Mouse (Mus musculus) limb, embryonic 14.5 days (tissue): Measurements from ENCODE around the gene Prkar1b. TPM values are rescaled to one million over a fixed set of nuclear protein-coding genes. Genes with fewer than 3 reads are reported as not detected.

Experiments
- ATAC-seq: fragments of 200-750 bp; cut with Nextera tagmentation; 2 replicates; pipeline ENCODE4 v1.8.0; 2017; ENCODE audit warnings: low read depth, moderate number of reproducible peaks, moderate TSS enrichment; ENCODE audit not compliant: low FRiP score
- DNase-seq: peaks from one replicate; pipeline ENCODE4 v3.0.0-alpha.2; 2015; ENCODE audit warnings: low spot score
- H3K27ac ChIP-seq: fragments of 300-500 bp; sonication (generic); replicated peaks from 2 replicates; pipeline ENCODE4 v1.5.1; 2014; ENCODE audit warnings: low read depth, mild to moderate bottlenecking, low read length, moderate library complexity, mixed read lengths
- H3K27me3 ChIP-seq: fragments of 300-500 bp; sonication (generic); 2 replicates; pipeline ENCODE4 v1.6.1; 2014; ENCODE audit warnings: low read length, mixed read lengths; ENCODE audit not compliant: control insufficient read depth, insufficient read depth
- H3K36me3 ChIP-seq: fragments of 300-500 bp; sonication (generic); 2 replicates; pipeline ENCODE4 v1.6.1; 2014; ENCODE audit warnings: mild to moderate bottlenecking, low read length, moderate library complexity, mixed read lengths; ENCODE audit not compliant: control insufficient read depth, insufficient read depth
- H3K4me1 ChIP-seq: fragments of 300-500 bp; sonication (generic); 2 replicates; pipeline ENCODE4 v1.6.1; 2014; ENCODE audit warnings: antibody characterized with exemption, low read length, mixed read lengths; ENCODE audit not compliant: control insufficient read depth, insufficient read depth
- H3K4me2 ChIP-seq: fragments of 300-500 bp; sonication (generic); replicated peaks from 2 replicates; pipeline ENCODE4 v1.6.1; 2014; ENCODE audit warnings: low read depth, mild to moderate bottlenecking, low read length, moderate library complexity; ENCODE audit not compliant: severe bottlenecking
- H3K4me3 ChIP-seq: fragments of 300-500 bp; sonication (generic); replicated peaks from 2 replicates; pipeline ENCODE4 v1.5.1; 2014; ENCODE audit warnings: low read length
- H3K9ac ChIP-seq: fragments of 300-500 bp; sonication (generic); 2 replicates; pipeline ENCODE4 v1.6.1; 2014; ENCODE audit warnings: mild to moderate bottlenecking, low read depth, low read length, moderate library complexity; ENCODE audit not compliant: severe bottlenecking
- H3K9me3 ChIP-seq: fragments of 300-500 bp; sonication (generic); 2 replicates; pipeline ENCODE4 v1.6.1; 2016; ENCODE audit warnings: low read length; ENCODE audit not compliant: control insufficient read depth
- POLR2A ChIP-seq: fragments of 200-500 bp; IDR thresholded peaks from 2 replicates; pipeline ENCODE4 v1.8.0; 2012; ENCODE audit warnings: inconsistent platforms, mild to moderate bottlenecking, moderate library complexity, borderline replicate concordance; ENCODE audit not compliant: insufficient read depth, insufficient read length; ENCODE audit errors: extremely low read depth
- WGBS: fragments of 180-500 bp; shearing (Covaris S2); extraction: QIAGEN DNeasy Blood & Tissue Kit; methylation state at CpG from one replicate; pipeline ENCODE4 v1.1.7; 2014; 5-methylcytosine and 5-hydroxymethylcytosine counted together
- polyA plus RNA-seq, 2 experiments: library from polyadenylated mRNA; depleted of rRNA in 1 of 2; stranded (reverse) in 1 of 2; unstranded in 1 of 2; fragments of >200 nt; fragmentation: Nextera tagmentation in 1 of 2; extraction: Ambion mirVana in 1 of 2; gene quantifications; 2 replicates each; pipeline versions ENCODE4 v1.2.1 to v1.2.3; 2012 to 2014

The Prkar1b gene
- polyA plus RNA-seq, 2 experiments: 15.8 to 19.2 TPM

DNA sequence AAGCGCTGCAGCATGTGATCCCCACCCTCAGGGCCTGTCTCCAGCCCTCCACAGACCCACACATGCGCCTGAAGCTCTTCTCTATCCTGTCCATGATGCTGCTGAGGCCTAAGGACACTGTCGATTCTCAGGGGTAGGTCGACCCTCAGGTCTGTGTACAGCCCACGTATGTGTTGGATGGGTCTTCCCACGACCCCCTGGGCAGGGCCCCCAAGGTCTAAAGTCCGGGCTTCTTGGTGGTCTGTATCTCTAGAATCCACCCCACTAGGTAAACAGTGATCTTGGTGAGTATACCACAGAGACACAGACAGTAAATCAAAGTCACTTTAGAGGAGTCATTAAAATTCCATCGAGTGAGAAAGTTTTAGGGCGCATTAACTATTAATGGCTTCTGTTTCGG, 24.3 kb upstream of the Prkar1b start:
- Histone ChIP-seq H3K4me1 (peaks cover 23% of the 10 kb centered on the region), H3K9ac (no peak overlapping the region), H3K27me3 (no peaks in the 10 kb centered on the region), H3K4me3 (no peak overlapping the region), H3K36me3 (peaks cover 52% of the 10 kb centered on the region), H3K27ac (no peak overlapping the region), H3K9me3 (no peaks in the 10 kb centered on the region), H3K4me2 (no peak overlapping the region)
- 17% methylated on average over 10 of the region's 10 CpGs for WGBS
- ATAC-seq (no peak), DNase-seq (no peak)
- no peak for TF ChIP-seq POLR2A

DNA sequence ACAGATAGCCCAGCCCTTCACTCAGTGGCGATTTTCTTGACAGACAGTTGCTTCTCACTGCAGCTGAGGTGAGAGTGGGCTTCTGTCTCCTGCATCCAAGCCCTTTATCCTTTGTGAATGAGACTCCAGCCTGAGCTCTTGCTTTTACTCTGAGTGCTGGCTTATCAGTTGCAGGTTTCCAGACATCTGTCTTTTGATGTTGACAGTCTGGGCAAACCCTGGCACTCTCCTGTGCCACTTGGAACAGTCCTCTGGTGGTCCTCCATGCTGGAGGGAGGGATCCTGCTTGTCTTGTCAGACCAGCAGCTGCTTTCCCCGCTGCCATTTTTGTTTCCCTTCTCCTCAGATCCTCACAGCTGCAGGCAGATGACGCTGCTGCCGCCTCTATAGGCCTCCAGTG, 22.1 kb upstream of the Prkar1b start:
- ATAC-seq: no peak
- Histone ChIP-seq H3K4me2 (no peak overlapping the region), H3K36me3 (peaks cover 58% of the 10 kb centered on the region), H3K9ac (no peak overlapping the region), H3K27ac (no peak overlapping the region), H3K4me1 (peaks cover 23% of the 10 kb centered on the region), H3K9me3 (no peaks in the 10 kb centered on the region), H3K4me3 (no peak overlapping the region), H3K27me3 (no peaks in the 10 kb centered on the region)
- TF ChIP-seq POLR2A: no peak
- WGBS: 87% methylated on average over 4 of the region's 4 CpGs
- no peak for DNase-seq

DNA sequence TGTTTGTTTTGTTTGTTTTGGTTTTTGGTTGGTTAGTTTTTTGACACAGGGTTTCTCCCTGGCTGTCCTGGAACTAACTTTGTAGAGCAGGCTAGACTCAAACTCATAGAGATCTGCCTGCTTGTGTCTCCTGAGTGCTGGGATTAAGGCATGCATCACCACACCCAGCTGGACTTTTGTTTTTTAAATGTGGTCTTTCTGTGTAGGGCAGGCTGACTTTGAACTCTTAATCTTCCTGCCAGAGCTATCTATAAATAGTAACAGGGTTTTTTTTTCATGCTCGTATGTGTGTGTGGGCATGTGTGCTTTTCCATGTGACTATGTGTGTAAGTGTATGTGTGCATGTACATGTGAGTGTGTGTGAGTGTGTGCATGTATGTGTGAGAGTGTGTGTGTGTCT, 17.7 kb upstream of the Prkar1b start:
- DNase-seq (no peak), ATAC-seq (no peak)
- Histone ChIP-seq H3K27ac (no peak overlapping the region), H3K4me1 (no peaks in the 10 kb centered on the region), H3K4me2 (no peak overlapping the region), H3K4me3 (no peak overlapping the region), H3K36me3 (peaks cover 78% of the 10 kb centered on the region), H3K27me3 (no peaks in the 10 kb centered on the region), H3K9ac (no peak overlapping the region), H3K9me3 (no peaks in the 10 kb centered on the region)
- TF ChIP-seq POLR2A: no peak
- 93% methylated on average over 1 of the region's 1 CpGs for WGBS

DNA sequence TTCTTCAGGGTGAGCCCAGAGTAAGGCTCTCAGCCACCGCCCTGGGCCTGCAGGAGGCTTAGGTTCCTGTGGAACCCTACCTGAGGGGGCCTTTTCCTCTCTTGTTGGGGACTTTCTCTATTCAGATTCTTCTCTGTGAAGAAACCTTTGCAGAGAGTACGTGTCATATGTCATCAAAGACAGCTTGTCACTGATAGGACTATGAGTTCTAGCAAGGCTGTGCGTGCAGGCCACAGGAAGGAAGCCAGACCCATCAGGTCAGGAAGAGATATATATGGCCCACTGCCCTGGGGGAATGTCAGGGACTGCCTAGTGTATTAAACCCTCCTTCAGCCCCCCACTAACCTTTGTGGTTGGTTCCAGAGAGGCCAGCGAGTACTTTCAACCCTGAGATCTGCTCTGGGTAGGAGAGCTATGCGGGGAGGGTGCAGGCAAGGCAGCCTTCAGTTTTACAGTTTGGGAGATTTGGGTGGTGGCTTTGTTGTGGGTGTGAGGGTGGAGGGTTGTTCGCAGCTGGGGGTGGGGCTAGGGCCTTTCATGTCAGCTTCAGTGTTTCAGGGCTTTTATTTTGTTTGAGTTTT, 17.1 kb upstream of the Prkar1b start:
- DNase-seq (no peak), ATAC-seq (no peak)
- Histone ChIP-seq H3K9ac (no peak overlapping the region), H3K4me1 (no peaks in the 10 kb centered on the region), H3K4me3 (no peak overlapping the region), H3K27me3 (no peaks in the 10 kb centered on the region), H3K4me2 (no peak overlapping the region), H3K36me3 (peaks cover 81% of the 10 kb centered on the region), H3K9me3 (no peaks in the 10 kb centered on the region), H3K27ac (no peak overlapping the region)
- WGBS: 84% methylated on average over 6 of the region's 6 CpGs
- no peak for TF ChIP-seq POLR2A

- H3K4me2 ChIP-seq: no peak overlapping the region
- WGBS: 89% methylated on average over 10 of the region's 10 CpGs
- no peak overlapping the region for H3K27ac ChIP-seq
- ATAC-seq: no peak
- DNase-seq: no peak
- H3K9me3 ChIP-seq: no peaks in the 10 kb centered on the region
- H3K4me3 ChIP-seq: no peak overlapping the region
- no peak overlapping the region for H3K9ac ChIP-seq
- no peaks in the 10 kb centered on the region for H3K27me3 ChIP-seq
- H3K4me1 ChIP-seq: no peaks in the 10 kb centered on the region
- H3K36me3 ChIP-seq: peaks cover 51% of the 10 kb centered on the region
- no peak for TF ChIP-seq POLR2A
These were observed 11.8 kb upstream of the Prkar1b start for GRCm38 (mm10) chr5:139161632-139162031.

- H3K27me3 ChIP-seq: no peaks in the 10 kb centered on the region
- H3K9ac ChIP-seq: no peak overlapping the region
- no peak overlapping the region for H3K4me3 ChIP-seq
- no peak overlapping the region for H3K4me2 ChIP-seq
- peaks cover 50% of the 10 kb centered on the region for H3K36me3 ChIP-seq
- no peak overlapping the region for H3K27ac ChIP-seq
- no peak for TF ChIP-seq POLR2A
- 90% methylated on average over 8 of the region's 8 CpGs for WGBS
- no peaks in the 10 kb centered on the region for H3K4me1 ChIP-seq
- DNase-seq (no peak), ATAC-seq (no peak)
- no peaks in the 10 kb centered on the region for H3K9me3 ChIP-seq
These were observed 11.1 kb upstream of the Prkar1b start for GRCm38 (mm10) chr5:139160899-139161298.
